8 mouse cellular contexts compared by ENCODE assay signal in genomic region chr4:103326994-103327393, GRCm38 (mm10). TPM values are rescaled to one million over a fixed set of nuclear protein-coding genes. Genes with fewer than 3 reads are reported as not detected.
DNase-seq lines count a peak whose midpoint lies in the region; TF ChIP-seq lines count a peak whose summit lies in the region.
"Had no signal": no experiment of that assay in that cellular context is flagged by ENCODE, and none has a peak within 500 bp of the region (broad histone marks: within the 10 kb centered on the region; RNA-seq: fewer than 3 reads in every experiment).

No protein-coding gene starts in this region.

- H3K27me3 ChIP-seq in cerebellum, adult 2 months (ENCODE audit: control insufficient read depth, insufficient read depth, low read length), result no peaks in the 10 kb centered on the region
- H3K27me3 ChIP-seq: limb, embryonic 13.5 days had no signal

- DNase-seq in ovary, postnatal 36 days (ENCODE audit: low spot score), result peak; percentile 46
- no peak for DNase-seq in ovary, postnatal 14 days (ENCODE audit: low spot score)
- peak; percentile 87 for DNase-seq in adrenal gland, adult 2 months
- peak; percentile 71 to 84 for DNase-seq in kidney, adult 8-10 months
- peak; percentile 14 for DNase-seq in skeletal muscle tissue, adult 2 months (ENCODE audit: low read depth, low spot score)
- DNase-seq in cerebellum, adult 2 months, result no peak
- no peak for DNase-seq in natural killer cell, adult 2 months (ENCODE audit: low spot score in 2 of 2)

- TF ChIP-seq POLR2A in cerebellum, adult 2 months (IDR thresholded peaks at IDR 0.05; ENCODE audit: borderline replicate concordance, insufficient read depth, low read length), result no peak

- TF ChIP-seq CTCF in cerebellum, adult 2 months (IDR thresholded peaks at IDR 0.05; ENCODE audit: borderline replicate concordance, insufficient read depth, low read depth, low read length), result no peak

- H3K27ac ChIP-seq in cerebellum, adult 2 months (ENCODE audit: insufficient read depth, low read length), result no peak overlapping the region
- H3K27ac ChIP-seq: limb, embryonic 13.5 days had no signal

- H3K4me1 ChIP-seq in cerebellum, adult 2 months (ENCODE audit: control insufficient read depth, insufficient read depth, low read length), result no peaks in the 10 kb centered on the region
- H3K4me1 ChIP-seq: limb, embryonic 13.5 days had no signal

- 61% methylated on average over 3 of the region's 3 CpGs for WGBS in cerebellum, adult 2 months

- H3K4me3 ChIP-seq in cerebellum, adult 2 months (replicated peaks; ENCODE audit: insufficient read depth, low read depth, low read length), result no peak overlapping the region
- H3K4me3 ChIP-seq: limb, embryonic 13.5 days had no signal

RNA-seq across cellular contexts. Expression of gene Oma1, which starts 13.4 kb away (rescaled TPM):
- total RNA-seq in adrenal gland, adult 2 months (2021), result 10 to 100 TPM; 19.7 to 22.6 TPM
- 10.9 and 11.5 TPM in 2 replicates for polyA plus RNA-seq in adrenal gland, adult 2 months (2012; rRNA removed)
- 9.0 and 9.6 TPM in 2 replicates for polyA plus RNA-seq in cerebellum, adult 2 months (2012; rRNA removed)

RNA-seq across cellular contexts. Expression of gene 4921539E11Rik, which starts 36.3 kb away (rescaled TPM):
- total RNA-seq in adrenal gland, adult 2 months (2021), result not detected
- not detected in 2 replicates for polyA plus RNA-seq in adrenal gland, adult 2 months (2012; rRNA removed)
- not detected in 2 replicates for polyA plus RNA-seq in cerebellum, adult 2 months (2012; rRNA removed)
- polyA plus RNA-seq: limb, embryonic 13.5 days had no signal

Comparison
In these comparisons a context has a peak if more than half of its experiments do, and no peak if none do; other contexts are left out.
1. DNase-seq: peak in ovary, postnatal 36 days (single experiment), adrenal gland, adult 2 months (single experiment), kidney, adult 8-10 months (2 of 2) and skeletal muscle tissue, adult 2 months (single experiment); none in ovary, postnatal 14 days (single experiment), cerebellum, adult 2 months (0 of 2) and natural killer cell, adult 2 months (0 of 2).